Mouse (Mus musculus): Measurements from ENCODE around the gene Akr1c18.

DNA sequence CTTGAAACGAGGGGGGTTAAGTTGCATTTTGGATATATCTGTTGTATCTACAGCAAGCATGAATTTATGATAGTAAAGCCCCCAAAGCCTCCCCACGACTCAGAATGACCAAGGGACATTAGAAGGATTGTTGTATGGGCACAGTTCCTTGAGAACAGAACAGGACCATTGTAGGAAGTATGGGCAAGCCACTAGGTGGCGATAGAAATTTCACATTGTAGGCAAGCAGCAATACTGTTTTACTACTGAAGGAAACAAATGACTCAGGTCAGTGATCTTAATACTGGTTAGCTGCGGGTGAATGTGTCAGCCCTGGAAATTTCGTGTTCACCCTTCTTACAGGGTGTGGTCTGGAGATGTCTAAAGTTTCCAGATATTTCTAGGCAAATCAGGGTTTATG lies 21.4 kb downstream of the Akr1c18 start:
- no peak for TF ChIP-seq CTCF (IDR thresholded peaks at IDR 0.05; ENCODE audit: borderline replicate concordance, control insufficient read depth, extremely low read depth, insufficient read depth, low read length, poor library complexity)
- TF ChIP-seq POLR2A (IDR thresholded peaks at IDR 0.05; ENCODE audit: control insufficient read depth, extremely low read depth, insufficient read depth, low read length, poor library complexity), result no peak

All from thymus, adult 2 months (tissue).